ENCODE assay signal across 7 mouse cellular contexts in the genomic region with DNA sequence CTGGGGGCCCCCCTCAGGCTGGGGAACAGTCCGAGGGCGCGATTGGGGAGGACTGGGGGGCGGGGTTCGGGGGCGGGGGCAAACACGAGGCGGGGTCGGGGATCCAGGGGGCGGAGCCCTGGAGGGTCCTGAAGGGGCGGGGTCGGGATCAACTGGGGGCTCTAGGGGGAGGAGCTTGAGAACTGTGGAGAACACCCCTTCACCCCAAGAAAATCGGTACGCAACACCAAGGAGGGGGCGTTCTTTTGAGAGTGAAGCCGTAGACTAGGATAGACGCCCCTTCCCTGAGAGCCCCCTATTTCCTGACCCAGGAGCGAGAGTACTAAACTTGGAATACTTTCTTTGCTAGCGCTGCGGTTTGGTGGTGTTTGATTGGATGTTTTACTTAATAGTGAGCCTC. TPM values are rescaled to one million over a fixed set of nuclear protein-coding genes. Genes with fewer than 3 reads are reported as not detected.
DNase-seq lines count a peak whose midpoint lies in the region; ATAC-seq lines count a peak whose summit lies in the region.

No protein-coding gene starts in this region.

- intact Hi-C loops in left cerebral cortex, postnatal 4 days (cut with DNase I), result no loop called here

- 0 out of 2 replicates have a peak overlapping the region, but pooled peaks have one; percentile 63 for H3K27ac ChIP-seq in neural tube, embryonic 11.5 days (ENCODE audit: low read depth, low read length)
- H3K27ac ChIP-seq in forebrain, embryonic 10.5 days, result peak overlapping the region; percentile 95
- peak overlapping the region; percentile 78 for H3K27ac ChIP-seq in intestine, embryonic 16.5 days (ENCODE audit: low read length)
- peak overlapping the region; percentile 53; the same call in 1 of the 2 replicates for H3K27ac ChIP-seq in neural tube, embryonic 12.5 days

- peak overlapping the region; percentile 54 for H3K4me2 ChIP-seq in neural tube, embryonic 11.5 days (ENCODE audit: low read depth)
- peak overlapping the region; percentile 66 for H3K4me2 ChIP-seq in intestine, embryonic 16.5 days (ENCODE audit: low read depth, low read length)
- peak overlapping the region; percentile 67 for H3K4me2 ChIP-seq in neural tube, embryonic 12.5 days (replicated peaks)

- peaks cover 20% of the 10 kb centered on the region for H3K4me1 ChIP-seq in neural tube, embryonic 11.5 days (ENCODE audit: control insufficient read depth, insufficient read depth, low read length)
- H3K4me1 ChIP-seq in forebrain, embryonic 10.5 days, result peaks cover 83% of the 10 kb centered on the region
- peaks cover 24% of the 10 kb centered on the region for H3K4me1 ChIP-seq in intestine, embryonic 16.5 days (ENCODE audit: control insufficient read depth, insufficient read depth, low read length)
- H3K4me1 ChIP-seq in neural tube, embryonic 12.5 days, result peaks cover 38% of the 10 kb centered on the region

- H3K4me3 ChIP-seq in neural tube, embryonic 11.5 days (ENCODE audit: low read depth, low read length), result peak overlapping the region; percentile 50
- peak overlapping the region; percentile 76 for H3K4me3 ChIP-seq in forebrain, embryonic 10.5 days
- peak overlapping the region; percentile 57 for H3K4me3 ChIP-seq in intestine, embryonic 16.5 days (ENCODE audit: low read length)
- H3K4me3 ChIP-seq in neural tube, embryonic 12.5 days, result peak overlapping the region; percentile 59

- peaks cover 23% of the 10 kb centered on the region for H3K36me3 ChIP-seq in neural tube, embryonic 11.5 days (ENCODE audit: control insufficient read depth, insufficient read depth, low read length)
- peaks cover 59% of the 10 kb centered on the region for H3K36me3 ChIP-seq in forebrain, embryonic 10.5 days (replicated peaks)
- H3K36me3 ChIP-seq in intestine, embryonic 16.5 days (ENCODE audit: control insufficient read depth, insufficient read depth, low read length), result peaks cover 26% of the 10 kb centered on the region
- peaks cover 41% of the 10 kb centered on the region for H3K36me3 ChIP-seq in neural tube, embryonic 12.5 days

- H3K9me3 ChIP-seq in neural tube, embryonic 11.5 days (ENCODE audit: control insufficient read depth, low read length), result no peaks in the 10 kb centered on the region
- H3K9me3 ChIP-seq in forebrain, embryonic 10.5 days, result no peaks in the 10 kb centered on the region; the same call in 1 of the 2 replicates
- no peaks in the 10 kb centered on the region for H3K9me3 ChIP-seq in intestine, embryonic 16.5 days (ENCODE audit: control insufficient read depth, low read length)
- H3K9me3 ChIP-seq in neural tube, embryonic 12.5 days, result no peaks in the 10 kb centered on the region

- WGBS in neural tube, embryonic 11.5 days, result 1% methylated on average over 18 of the region's 20 CpGs
- under 1% methylated on average over 19 of the region's 20 CpGs for WGBS in forebrain, embryonic 10.5 days
- under 1% methylated on average over 19 of the region's 20 CpGs for WGBS in intestine, embryonic 16.5 days
- 4% methylated on average over 20 of the region's 20 CpGs for WGBS in neural tube, embryonic 12.5 days

- ATAC-seq in neural tube, embryonic 11.5 days (ENCODE audit: insufficient read depth, low FRiP score, low TSS enrichment), result peak; percentile 46
- peak; percentile 9; the same call in 1 of the 2 replicates for ATAC-seq in intestine, embryonic 16.5 days
- ATAC-seq in neural tube, embryonic 12.5 days (ENCODE audit: low FRiP score, low read depth), result peak; percentile 18

- no peak for DNase-seq in neural tube, embryonic 11.5 days (ENCODE audit: low spot score)
- DNase-seq in neural tube, embryonic 10.5 days (ENCODE audit: extremely low spot score, low spot score), result no peak
- DNase-seq in forebrain, embryonic 10.5 days (ENCODE audit: extremely low spot score, low spot score), result no peak
- no peak for DNase-seq in B cell, adult 2 months
- no peak for DNase-seq in left cerebral cortex, postnatal 4 days

- no peaks in the 10 kb centered on the region for H3K27me3 ChIP-seq in neural tube, embryonic 11.5 days (ENCODE audit: control insufficient read depth, insufficient read depth, low read length)
- peaks cover 15% of the 10 kb centered on the region for H3K27me3 ChIP-seq in forebrain, embryonic 10.5 days (ENCODE audit: poor library complexity, severe bottlenecking)
- H3K27me3 ChIP-seq in intestine, embryonic 16.5 days (replicated peaks; ENCODE audit: control insufficient read depth, insufficient read depth, low read length), result no peaks in the 10 kb centered on the region
- H3K27me3 ChIP-seq in neural tube, embryonic 12.5 days (replicated peaks), result no peaks in the 10 kb centered on the region

- peak overlapping the region; percentile 52 for H3K9ac ChIP-seq in neural tube, embryonic 11.5 days (ENCODE audit: low read length)
- H3K9ac ChIP-seq in intestine, embryonic 16.5 days (ENCODE audit: low read depth, low read length), result peak overlapping the region; percentile 71
- peak overlapping the region; percentile 62 for H3K9ac ChIP-seq in neural tube, embryonic 12.5 days

RNA-seq across cellular contexts. Expression of gene Zbtb22, which starts 0.6 kb away (rescaled TPM):
- polyA plus RNA-seq in neural tube, embryonic 11.5 days (2014; fragmentation: Nextera tagmentation; extraction: Ambion mirVana), result 10.5 and 11.2 TPM in 2 replicates
- polyA plus RNA-seq in forebrain, embryonic 10.5 days (2016; fragmentation: Nextera tagmentation; extraction: Ambion mirVana), result 21.2 and 23.2 TPM in 2 replicates
- 12.9 and 15.0 TPM in 2 replicates for polyA plus RNA-seq in intestine, embryonic 16.5 days (2015; fragmentation: Nextera tagmentation; extraction: Ambion mirVana)
- 21.9 and 24.1 TPM in 2 replicates for polyA plus RNA-seq in neural tube, embryonic 12.5 days (2016; fragmentation: Nextera tagmentation; extraction: Ambion mirVana)
- total RNA-seq in left cerebral cortex, postnatal 4 days (2021), result 10 to 100 TPM; 33.2 to 36.8 TPM

RNA-seq across cellular contexts. Expression of gene Tapbp, which starts 0.6 kb away (rescaled TPM):
- polyA plus RNA-seq in neural tube, embryonic 11.5 days (2014; fragmentation: Nextera tagmentation; extraction: Ambion mirVana), result 12.9 and 16.2 TPM in 2 replicates
- 14.1 TPM in 2 replicates for polyA plus RNA-seq in forebrain, embryonic 10.5 days (2016; fragmentation: Nextera tagmentation; extraction: Ambion mirVana)
- polyA plus RNA-seq in intestine, embryonic 16.5 days (2015; fragmentation: Nextera tagmentation; extraction: Ambion mirVana), result 44.5 and 45.8 TPM in 2 replicates
- polyA plus RNA-seq in neural tube, embryonic 12.5 days (2016; fragmentation: Nextera tagmentation; extraction: Ambion mirVana), result 23.6 and 23.9 TPM in 2 replicates
- 10 to 100 TPM; 45.5 to 56.6 TPM for total RNA-seq in left cerebral cortex, postnatal 4 days (2021)

RNA-seq across cellular contexts. Expression of gene Daxx, which starts 7.1 kb away (rescaled TPM):
- 61.2 and 61.4 TPM in 2 replicates for polyA plus RNA-seq in neural tube, embryonic 11.5 days (2014; fragmentation: Nextera tagmentation; extraction: Ambion mirVana)
- 85.9 and 90.8 TPM in 2 replicates for polyA plus RNA-seq in forebrain, embryonic 10.5 days (2016; fragmentation: Nextera tagmentation; extraction: Ambion mirVana)
- 37.6 and 41.6 TPM in 2 replicates for polyA plus RNA-seq in intestine, embryonic 16.5 days (2015; fragmentation: Nextera tagmentation; extraction: Ambion mirVana)
- polyA plus RNA-seq in neural tube, embryonic 12.5 days (2016; fragmentation: Nextera tagmentation; extraction: Ambion mirVana), result 60.3 and 62.1 TPM in 2 replicates
- total RNA-seq in left cerebral cortex, postnatal 4 days (2021), result 10 to 100 TPM; 37.6 to 39.2 TPM

RNA-seq across cellular contexts. Expression of gene Platr17, which starts 11.4 kb away (rescaled TPM):
- polyA plus RNA-seq in neural tube, embryonic 11.5 days (2014; fragmentation: Nextera tagmentation; extraction: Ambion mirVana), result not detected in 2 replicates
- polyA plus RNA-seq in forebrain, embryonic 10.5 days (2016; fragmentation: Nextera tagmentation; extraction: Ambion mirVana), result 0.19 and 0.39 TPM in 2 replicates
- polyA plus RNA-seq in intestine, embryonic 16.5 days (2015; fragmentation: Nextera tagmentation; extraction: Ambion mirVana), result 0.40 TPM in 1 of 2 replicates, not detected in the other
- polyA plus RNA-seq in neural tube, embryonic 12.5 days (2016; fragmentation: Nextera tagmentation; extraction: Ambion mirVana), result not detected in 2 replicates
- not detected for total RNA-seq in left cerebral cortex, postnatal 4 days (2021)

RNA-seq across cellular contexts. Expression of gene Rgl2, which starts 13.0 kb away (rescaled TPM):
- polyA plus RNA-seq in neural tube, embryonic 11.5 days (2014; fragmentation: Nextera tagmentation; extraction: Ambion mirVana), result 38.7 and 42.6 TPM in 2 replicates
- polyA plus RNA-seq in forebrain, embryonic 10.5 days (2016; fragmentation: Nextera tagmentation; extraction: Ambion mirVana), result 39.3 and 46.7 TPM in 2 replicates
- polyA plus RNA-seq in intestine, embryonic 16.5 days (2015; fragmentation: Nextera tagmentation; extraction: Ambion mirVana), result 24.4 and 25.9 TPM in 2 replicates
- 64.3 and 68.1 TPM in 2 replicates for polyA plus RNA-seq in neural tube, embryonic 12.5 days (2016; fragmentation: Nextera tagmentation; extraction: Ambion mirVana)
- 10 to 100 TPM; 74.1 to 75.5 TPM for total RNA-seq in left cerebral cortex, postnatal 4 days (2021)
